Mouse (Mus musculus) thymus, adult 2 months (tissue): ENCODE results near the gene Pknox2.

Experiments used
- CTCF ChIP-seq: fragments of 200-500 bp; IDR thresholded peaks from 2 replicates; pipeline ENCODE4 v1.5.1; 2012; ENCODE audit warnings: mild to moderate bottlenecking, control low read depth, low read length, moderate library complexity, borderline replicate concordance; ENCODE audit not compliant: control insufficient read depth, poor library complexity, insufficient read depth; ENCODE audit errors: extremely low read depth
- POLR2A ChIP-seq: fragments of 200-500 bp; IDR thresholded peaks from 2 replicates; pipeline ENCODE4 v1.6.1; 2012; ENCODE audit warnings: mild to moderate bottlenecking, low read length, control low read depth, moderate library complexity; ENCODE audit not compliant: control insufficient read depth, poor library complexity, insufficient read depth; ENCODE audit errors: extremely low read depth

DNA sequence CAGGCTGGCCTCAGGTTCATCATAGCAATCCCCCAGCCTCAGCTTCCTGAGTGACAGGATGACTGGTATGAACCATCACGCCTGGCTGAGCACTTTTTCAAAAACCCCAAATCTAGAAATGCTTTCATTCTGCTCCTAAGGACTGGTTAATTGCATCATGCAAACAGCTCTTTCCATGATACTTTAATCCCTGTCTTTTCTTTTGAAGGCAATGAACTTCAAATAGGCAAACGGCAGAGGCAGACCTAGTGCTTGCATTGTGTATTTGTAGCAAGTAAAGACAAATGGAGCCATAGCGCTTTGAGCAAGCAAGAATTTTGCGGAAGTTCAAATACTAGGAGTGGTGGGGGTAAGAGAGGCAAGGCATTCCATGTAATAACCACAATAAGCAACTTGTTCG, 34.4 kb upstream of the Pknox2 start:
- TF ChIP-seq CTCF (no peak), POLR2A (no peak)
